ENCODE assay signal across 20 mouse cellular contexts in the genomic region with DNA sequence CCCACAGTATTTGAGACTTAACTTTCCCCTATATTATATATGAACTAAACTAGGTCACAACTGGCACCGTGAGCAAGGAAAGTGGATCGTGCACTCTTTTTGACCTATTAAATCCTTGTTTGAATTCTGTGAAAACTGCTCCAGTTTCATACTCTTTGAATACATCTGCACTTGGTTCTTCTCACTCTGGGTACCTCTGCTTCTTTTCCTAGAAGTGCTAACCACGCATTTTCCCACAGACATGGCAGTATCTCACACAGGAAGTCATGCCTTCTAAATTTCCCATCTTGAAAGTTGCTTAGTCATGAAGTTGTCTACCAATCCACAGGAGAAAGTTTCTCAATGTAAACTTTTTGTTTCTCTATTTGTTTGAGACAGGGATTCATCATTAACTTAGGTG.
"Had no signal": no experiment of that assay in that cellular context is flagged by ENCODE, and none has a peak within 500 bp of the region (broad histone marks: within the 10 kb centered on the region; RNA-seq: fewer than 3 reads in every experiment).

No protein-coding gene starts in this region.

- H3K27ac ChIP-seq: limb, embryonic 10.5 days; limb, embryonic 13.5 days; liver, embryonic 13.5 days; midbrain, embryonic 10.5 days; midbrain, embryonic 13.5 days; neural tube, embryonic 13.5 days; stomach, postnatal 0 days had no signal

- DNase-seq: kidney, adult 18-20 months; kidney, adult 9 months; kidney, postnatal 14 days; kidney, postnatal 4 days; liver, embryonic 13.5 days; lung, adult 2 months; lung, postnatal 14 days; lung, postnatal 4 days; retina, postnatal 1 day; right cerebral cortex, postnatal 4 days; thymus, postnatal 36 days had no signal

- ATAC-seq: intestine, embryonic 16.5 days; midbrain, embryonic 13.5 days; midbrain, embryonic 16.5 days had no signal

- H3K4me3 ChIP-seq: limb, embryonic 10.5 days; limb, embryonic 13.5 days; liver, embryonic 13.5 days; midbrain, embryonic 10.5 days; midbrain, embryonic 13.5 days; myocyte; neural tube, embryonic 13.5 days had no signal
